Mouse (Mus musculus) CD4-positive, CD25-positive, alpha-beta regulatory T cell, adult 2 months (primary cell): Measurements from ENCODE around the gene Cuedc2.

Experiments
- DNase-seq: peaks from one replicate; pipeline ENCODE4 v3.0.0-alpha.2; 2012; ENCODE audit warnings: low read depth, low spot score

The Cuedc2 gene

DNA sequence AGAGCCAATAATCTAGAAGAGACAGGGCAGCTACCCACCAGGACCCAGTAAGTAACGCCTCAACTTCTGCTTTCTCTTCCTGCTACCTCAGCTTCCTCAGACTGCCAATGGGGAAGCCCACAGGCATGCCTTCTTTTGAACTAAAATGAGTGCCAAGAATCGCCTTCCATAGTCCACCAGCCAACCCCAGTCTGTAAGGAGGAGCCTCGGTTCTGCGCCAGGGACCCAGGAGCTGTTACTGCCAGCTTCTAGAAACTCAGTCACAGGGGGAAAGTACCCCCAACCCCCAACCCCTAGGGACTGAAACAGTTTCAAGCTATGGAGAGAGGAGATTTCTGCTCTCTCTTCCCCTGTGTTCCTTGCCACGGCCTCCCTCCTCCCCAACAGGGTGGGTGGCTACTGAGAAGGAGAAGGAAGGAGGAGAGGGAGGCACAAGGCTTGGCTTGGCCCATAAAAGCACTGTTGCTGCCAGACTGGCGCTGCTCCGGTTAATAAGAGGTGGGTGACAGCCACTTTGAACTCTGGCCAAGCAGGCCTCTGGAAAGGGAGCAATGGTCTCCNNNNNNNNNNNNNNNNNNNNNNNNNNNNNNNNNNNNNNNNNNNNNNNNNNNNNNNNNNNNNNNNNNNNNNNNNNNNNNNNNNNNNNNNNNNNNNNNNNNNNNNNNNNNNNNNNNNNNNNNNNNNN, 927 bp upstream of the Cuedc2 start:
- DNase-seq: peak; percentile 27

DNA sequence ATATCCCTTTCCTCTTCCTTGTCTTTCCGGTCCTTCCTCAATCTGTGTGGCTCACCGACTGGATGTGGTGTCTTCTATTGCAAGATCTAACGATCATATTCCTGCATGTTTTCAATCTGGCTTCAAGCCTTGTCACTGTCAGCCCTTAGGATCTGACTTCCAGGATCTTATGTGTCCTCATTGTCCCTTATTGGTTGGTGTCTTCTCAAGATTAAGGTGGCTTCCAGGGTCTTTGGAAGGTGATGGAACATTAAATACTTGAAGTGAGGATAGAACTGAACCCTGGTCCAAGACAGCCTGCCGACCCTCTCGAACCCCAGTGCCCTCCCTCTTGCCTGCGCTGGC, 412 bp upstream of the Cuedc2 start:
- no peak for DNase-seq

DNA sequence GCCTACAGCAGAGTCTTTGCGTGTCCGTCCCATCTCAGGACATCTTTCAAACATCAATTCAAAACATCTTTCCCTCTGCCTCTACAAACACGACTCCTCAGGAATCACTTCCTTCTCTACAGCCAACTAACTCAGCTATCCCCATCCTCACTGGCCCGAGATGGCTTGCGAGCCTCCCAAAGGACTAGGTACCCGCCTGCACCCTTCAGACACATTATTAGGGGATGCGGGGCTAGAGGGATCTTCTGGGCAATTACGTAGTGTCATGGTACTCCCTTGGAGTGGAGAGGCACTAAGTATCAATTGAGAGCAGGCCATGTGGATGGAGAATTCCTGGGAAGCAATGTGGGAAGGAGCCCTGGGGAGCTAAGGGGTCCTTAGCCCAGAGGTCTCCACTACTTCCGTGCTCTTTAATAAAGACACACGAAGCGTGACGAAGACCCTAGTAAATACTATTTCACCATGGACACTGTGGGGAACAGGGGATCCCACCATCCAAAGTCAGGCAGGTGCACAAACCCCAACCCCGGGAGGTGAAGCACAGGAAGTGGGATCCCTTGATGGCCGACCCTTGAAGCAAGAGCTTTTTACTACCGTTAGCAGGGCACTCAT, 677 bp downstream of the Cuedc2 start:
- DNase-seq: no peak

DNA sequence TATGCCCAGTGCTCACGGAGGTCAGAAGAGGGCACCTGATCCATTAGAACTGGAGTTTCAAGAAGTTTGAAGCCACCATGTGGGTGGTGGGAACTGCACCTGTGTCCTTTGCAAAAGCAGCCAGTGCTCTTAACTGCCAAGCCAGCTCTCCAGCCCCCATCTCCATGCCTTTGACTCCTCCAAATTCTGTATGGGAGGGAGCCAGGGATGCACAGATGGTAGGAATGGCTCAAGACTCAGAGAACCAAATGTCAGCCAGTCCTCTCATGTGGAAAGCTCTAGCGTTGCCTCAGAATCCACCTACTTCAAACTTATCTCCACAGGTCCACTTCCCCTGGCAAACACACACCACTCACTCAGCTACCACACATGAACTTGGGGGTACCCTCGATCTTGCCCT, 4.6 kb downstream of the Cuedc2 start:
- DNase-seq: no peak

- DNase-seq: no peak
These were observed 5.7 kb downstream of the Cuedc2 start for GRCm38 (mm10) chr19:46332721-46333339.

DNA sequence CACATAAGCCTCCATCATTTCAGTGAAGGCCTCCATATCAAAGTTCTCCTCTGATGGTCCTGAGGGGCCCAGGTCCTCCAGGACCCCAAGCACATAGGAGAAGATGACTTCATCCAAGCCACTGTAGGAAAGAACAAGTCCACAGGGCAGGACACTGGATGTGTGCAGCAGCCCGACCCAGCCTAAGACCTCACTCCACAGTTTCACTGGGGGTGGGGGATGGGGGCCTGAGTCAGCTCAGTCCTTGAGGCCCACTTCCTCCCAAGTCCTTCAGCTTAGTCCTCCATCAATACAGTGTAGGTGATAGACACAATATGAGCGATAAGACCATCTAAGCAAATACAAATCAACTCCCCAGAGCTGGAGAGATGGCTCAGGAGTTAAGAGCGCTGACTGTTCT, 6.6 kb downstream of the Cuedc2 start:
- DNase-seq: no peak

GRCm38 (mm10) chr19:46331326-46331725, 7.2 kb downstream of the Cuedc2 start:
- no peak for DNase-seq

DNA sequence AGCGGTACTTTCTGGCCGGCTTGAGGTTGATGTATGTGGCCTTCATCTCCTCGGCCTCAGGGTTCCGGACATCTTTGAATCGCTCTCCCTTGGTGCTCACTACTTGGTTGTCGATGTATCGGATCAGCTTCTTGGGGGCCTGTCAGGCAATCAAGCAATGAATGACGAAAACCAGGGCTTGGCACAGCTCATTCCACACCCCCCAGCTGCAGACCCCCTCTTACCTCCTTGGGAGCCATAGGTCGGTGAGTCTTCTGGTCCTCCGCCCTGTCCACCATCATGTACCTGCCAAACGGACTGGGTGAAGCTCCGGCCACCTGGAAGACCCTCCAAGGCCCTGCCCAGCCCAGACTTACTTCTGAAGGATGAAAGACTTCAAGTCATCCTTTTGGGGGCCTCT, 7.8 kb downstream of the Cuedc2 start:
- DNase-seq: no peak

DNA sequence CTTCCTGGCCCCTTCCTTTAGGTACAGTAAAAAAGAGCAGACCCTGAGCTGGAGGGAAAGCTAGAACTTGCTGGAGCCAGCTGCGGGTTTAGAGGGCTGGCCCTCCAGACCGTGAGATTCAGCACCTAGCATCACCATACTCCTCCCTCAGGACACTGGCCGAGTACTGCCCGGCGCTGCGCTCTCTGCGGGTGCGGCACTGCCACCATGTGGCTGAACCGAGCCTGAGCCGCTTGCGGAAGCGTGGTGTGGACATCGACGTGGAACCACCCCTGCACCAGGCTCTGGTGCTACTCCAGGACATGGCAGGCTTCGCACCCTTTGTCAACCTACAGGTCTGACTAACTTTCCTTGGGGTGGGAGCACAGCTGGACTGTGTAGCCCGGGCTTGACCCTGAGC, 8.6 kb downstream of the Cuedc2 start:
- DNase-seq: peak; percentile 71

DNA sequence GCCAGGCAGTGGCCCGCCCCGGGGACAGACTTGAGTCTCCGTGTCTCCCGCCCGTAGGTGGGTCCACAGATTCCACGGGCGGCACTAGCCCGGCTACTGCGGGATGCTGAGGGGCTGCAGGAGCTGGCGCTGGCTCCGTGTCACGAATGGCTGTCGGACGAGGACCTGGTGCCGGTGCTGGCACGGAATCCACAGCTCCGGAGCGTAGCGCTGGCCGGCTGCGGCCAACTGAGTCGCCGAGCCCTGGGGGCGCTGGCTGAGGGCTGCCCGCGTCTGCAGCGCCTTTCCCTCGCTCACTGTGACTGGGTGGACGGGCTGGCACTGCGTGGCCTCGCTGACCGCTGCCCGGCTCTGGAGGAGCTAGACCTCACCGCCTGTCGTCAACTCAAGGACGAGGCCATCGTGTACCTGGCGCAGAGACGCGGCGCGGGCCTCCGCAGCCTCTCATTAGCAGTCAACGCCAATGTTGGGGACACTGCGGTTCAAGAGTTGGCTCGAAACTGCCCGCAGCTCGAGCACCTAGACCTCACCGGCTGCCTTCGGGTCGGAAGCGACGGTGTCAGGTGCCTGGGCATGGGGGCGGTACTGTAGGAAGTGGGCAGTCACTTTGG, 9.4 kb downstream of the Cuedc2 start:
- peak; percentile 51 for DNase-seq

GRCm38 (mm10) chr19:46328081-46329030, 10.1 kb downstream of the Cuedc2 start, which contains the start of gene Fbxl15:
TSS of gene Fbxl15 (plus strand) at chr19:46328184.
- peak; percentile 94 for DNase-seq

DNA sequence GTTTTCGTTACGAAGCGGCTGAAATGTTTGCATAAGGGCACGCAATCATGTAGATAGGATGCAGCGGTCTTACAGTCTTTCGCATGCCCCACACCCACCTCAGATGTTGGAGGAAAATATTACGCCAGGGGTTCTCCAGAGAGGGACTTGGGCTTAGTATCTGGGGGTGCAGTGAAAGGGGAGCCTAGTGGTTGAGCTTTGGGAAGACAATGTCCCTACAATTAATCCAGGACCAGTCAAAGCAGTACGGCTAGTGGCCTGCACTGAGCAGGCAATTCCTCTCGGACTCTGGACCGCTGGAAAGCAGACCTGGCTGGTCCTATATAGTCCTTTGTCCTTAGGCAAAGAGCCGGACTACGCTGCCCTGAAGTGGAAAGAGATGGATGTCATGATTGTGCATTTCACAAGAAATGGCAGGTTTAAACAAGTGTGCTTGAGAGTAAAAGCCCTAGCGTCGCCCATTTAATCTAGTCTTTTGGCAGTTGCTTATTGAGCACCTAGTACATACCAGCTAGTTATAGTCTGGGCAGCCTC, 10.9 kb downstream of the Cuedc2 start:
- DNase-seq: no peak

GRCm38 (mm10) chr19:46326756-46327305, 11.7 kb downstream of the Cuedc2 start, which contains the start of gene Psd:
TSS of gene Psd (minus strand) at chr19:46327156.
- DNase-seq: peak; percentile 71

GRCm38 (mm10) chr19:46326019-46326755, 12.3 kb downstream of the Cuedc2 start:
- no peak for DNase-seq

DNA sequence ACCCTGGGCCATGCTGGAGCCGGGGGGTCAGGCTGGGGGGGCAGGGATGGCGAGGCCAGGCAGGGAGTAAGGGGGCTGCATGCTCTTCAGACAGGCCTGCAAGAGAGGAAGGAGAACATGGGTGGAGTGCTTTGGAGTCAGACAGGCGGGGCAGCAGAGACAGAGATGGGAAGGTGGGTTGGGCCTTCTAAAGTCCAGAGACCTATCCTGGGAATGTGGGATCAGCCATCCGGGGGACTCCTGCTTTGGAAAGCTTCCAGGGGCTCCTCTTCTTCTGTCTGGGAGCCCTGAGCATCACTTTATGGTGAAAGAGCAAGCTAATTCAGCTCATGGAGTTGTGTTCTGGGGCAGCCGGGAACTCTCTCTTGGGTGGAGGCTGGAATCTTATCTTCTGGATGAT, 13.6 kb downstream of the Cuedc2 start:
- no peak for DNase-seq

DNA sequence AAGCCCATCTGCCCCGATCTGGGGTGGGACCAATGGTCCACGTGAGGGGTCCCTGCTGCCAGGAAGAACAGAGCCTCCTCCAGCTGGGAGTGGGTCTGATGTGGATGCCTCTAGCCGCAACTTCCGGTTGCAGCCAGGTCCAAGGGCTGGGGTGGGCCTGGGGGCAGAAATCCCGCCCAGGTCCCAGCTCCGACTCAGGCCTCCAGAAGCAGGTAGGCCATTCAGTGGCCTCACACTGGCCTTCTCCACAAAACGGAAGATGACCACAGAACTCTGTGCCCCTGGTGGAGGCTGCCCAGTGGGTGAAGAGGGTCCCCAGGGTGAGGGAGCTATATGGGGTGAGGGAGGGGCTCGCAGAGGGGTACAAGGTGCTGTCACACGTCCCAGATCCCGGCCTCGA, 14.1 kb downstream of the Cuedc2 start:
- no peak for DNase-seq

- no peak for DNase-seq
These were observed 14.8 kb downstream of the Cuedc2 start for GRCm38 (mm10) chr19:46323716-46324115.

DNA sequence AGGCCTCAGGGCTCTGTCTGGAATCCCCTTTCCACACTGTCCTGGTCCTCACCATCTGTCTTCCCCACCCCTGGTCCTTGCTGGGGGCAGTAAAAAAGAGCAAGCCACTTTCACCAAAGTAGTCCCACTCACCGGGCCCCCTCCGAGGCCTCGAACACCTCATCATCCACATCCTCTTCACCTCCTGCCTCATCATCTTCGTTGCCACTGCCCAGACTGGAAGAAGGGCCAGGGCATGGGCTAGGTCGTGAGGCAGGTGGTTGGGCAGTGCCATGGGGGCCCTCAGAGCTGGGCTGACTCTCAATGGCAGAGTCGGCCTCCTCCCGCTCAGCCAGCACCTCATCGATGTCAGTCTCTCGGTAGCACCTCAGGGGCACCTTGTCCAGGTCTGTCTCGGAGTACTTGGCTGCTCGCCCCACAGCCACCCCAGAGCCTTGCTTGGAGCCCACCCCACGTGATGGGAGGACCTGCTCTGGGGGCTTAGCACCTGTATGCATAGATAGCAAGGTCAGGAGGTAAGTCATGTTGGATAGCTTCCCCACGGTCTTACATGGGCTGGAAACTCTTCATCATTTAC, 15.4 kb downstream of the Cuedc2 start:
- DNase-seq: no peak

- no peak for DNase-seq
These were observed 16.1 kb downstream of the Cuedc2 start for GRCm38 (mm10) chr19:46322144-46322995.
